ENCODE assay signal across 24 mouse cellular contexts in genomic region chr2:15060856-15061255, GRCm38 (mm10). TPM values are rescaled to one million over a fixed set of nuclear protein-coding genes. Genes with fewer than 3 reads are reported as not detected.
"Had no signal": no experiment of that assay in that cellular context is flagged by ENCODE, and none has a peak within 500 bp of the region (broad histone marks: within the 10 kb centered on the region; RNA-seq: fewer than 3 reads in every experiment).

No protein-coding gene starts in this region.

- DNase-seq: cerebellum, adult 2 months; cerebellum, adult 8-10 months; cerebellum, adult 9-10 months; cerebellum, adult 9-11 months; cerebellum, postnatal 10 days; cerebellum, postnatal 14 days; cerebellum, postnatal 25 days; cerebellum, postnatal 36 days; embryo, embryonic 11 days; forebrain, postnatal 0 days; gastrocnemius, postnatal 10 days; gastrocnemius, postnatal 14 days; gastrocnemius, postnatal 25 days; gastrocnemius, postnatal 36 days; heart, adult 2 months had no signal

- H3K4me3 ChIP-seq: embryonic facial prominence, embryonic 10.5 days; embryonic facial prominence, embryonic 12.5 days; embryonic facial prominence, embryonic 13.5 days; embryonic facial prominence, embryonic 15.5 days; erythroblast, embryonic 14.5 days; forebrain, embryonic 10.5 days; forebrain, embryonic 12.5 days; forebrain, embryonic 13.5 days; forebrain, embryonic 15.5 days; heart, adult 2 months had no signal

- H3K27ac ChIP-seq: embryonic facial prominence, embryonic 10.5 days; embryonic facial prominence, embryonic 12.5 days; embryonic facial prominence, embryonic 13.5 days; embryonic facial prominence, embryonic 15.5 days; forebrain, embryonic 10.5 days; forebrain, embryonic 12.5 days; forebrain, embryonic 13.5 days; forebrain, embryonic 15.5 days; heart, adult 2 months had no signal

RNA-seq across cellular contexts. Expression of gene Nsun6, which starts 6.0 kb away (rescaled TPM):
- polyA plus RNA-seq: erythroblast, embryonic 14.5 days had no signal
